Mouse (Mus musculus) thymus, adult 2 months (tissue): Measurements from ENCODE around the gene Dusp11.
"Not testable (repeated sequence)": the region's sequence is repeated elsewhere in the genome, so short reads cannot be mapped to it uniquely, and the experiment has no call there.

ENCODE experiments used
- CTCF ChIP-seq: fragments of 200-500 bp; IDR thresholded peaks from 2 replicates; pipeline ENCODE4 v1.5.1; 2012; ENCODE audit warnings: mild to moderate bottlenecking, control low read depth, low read length, moderate library complexity, borderline replicate concordance; ENCODE audit not compliant: control insufficient read depth, poor library complexity, insufficient read depth; ENCODE audit errors: extremely low read depth
- POLR2A ChIP-seq: fragments of 200-500 bp; IDR thresholded peaks from 2 replicates; pipeline ENCODE4 v1.6.1; 2012; ENCODE audit warnings: mild to moderate bottlenecking, low read length, control low read depth, moderate library complexity; ENCODE audit not compliant: control insufficient read depth, poor library complexity, insufficient read depth; ENCODE audit errors: extremely low read depth

DNA sequence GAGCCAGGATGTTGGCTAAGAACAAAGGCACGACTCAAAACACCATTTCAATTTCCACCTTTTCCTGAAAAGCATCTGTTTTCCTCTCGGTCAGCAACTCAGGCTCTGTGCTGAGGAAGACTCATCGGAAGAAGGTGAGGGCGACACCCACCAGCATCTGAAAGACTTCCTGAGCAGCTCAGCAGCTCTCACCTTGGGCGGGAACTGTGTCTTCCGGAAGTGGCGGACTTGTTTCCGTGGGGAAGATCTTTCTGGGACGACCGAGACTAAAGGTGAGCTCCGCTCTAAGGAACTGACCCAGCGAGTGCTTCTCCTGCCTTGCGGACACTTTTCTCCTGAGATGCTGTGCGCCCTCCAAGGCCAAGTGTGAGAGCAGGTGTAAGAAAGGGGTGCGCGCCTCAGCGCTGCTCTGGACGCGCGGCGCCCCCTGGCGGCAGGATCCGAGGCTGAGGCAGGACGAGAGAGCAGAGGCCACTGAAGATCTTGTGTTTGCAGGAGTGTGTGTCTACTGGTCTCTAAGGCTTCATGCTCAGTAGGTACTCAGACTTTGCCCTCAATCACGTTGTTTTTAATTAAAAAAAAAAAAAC, 66.3 kb downstream of the Dusp11 start:
- TF ChIP-seq POLR2A, result not testable (repeated sequence)
- TF ChIP-seq CTCF, result peak; percentile 54; the same call in 1 of the 2 replicates
